Mouse (Mus musculus) 416B (cell line): Measurements from ENCODE around the gene Sirt6.
A peak's percentile ranks its signal among the peaks of the same experiment; 100 is the strongest.
"Not testable (repeated sequence)": the region's sequence is repeated elsewhere in the genome, so short reads cannot be mapped to it uniquely, and the experiment has no call there.

Experiments
- DNase-seq: peaks from one replicate; pipeline ENCODE4 v3.0.0; 2011; ENCODE audit warnings: low read depth

Gene Sirt6

DNA sequence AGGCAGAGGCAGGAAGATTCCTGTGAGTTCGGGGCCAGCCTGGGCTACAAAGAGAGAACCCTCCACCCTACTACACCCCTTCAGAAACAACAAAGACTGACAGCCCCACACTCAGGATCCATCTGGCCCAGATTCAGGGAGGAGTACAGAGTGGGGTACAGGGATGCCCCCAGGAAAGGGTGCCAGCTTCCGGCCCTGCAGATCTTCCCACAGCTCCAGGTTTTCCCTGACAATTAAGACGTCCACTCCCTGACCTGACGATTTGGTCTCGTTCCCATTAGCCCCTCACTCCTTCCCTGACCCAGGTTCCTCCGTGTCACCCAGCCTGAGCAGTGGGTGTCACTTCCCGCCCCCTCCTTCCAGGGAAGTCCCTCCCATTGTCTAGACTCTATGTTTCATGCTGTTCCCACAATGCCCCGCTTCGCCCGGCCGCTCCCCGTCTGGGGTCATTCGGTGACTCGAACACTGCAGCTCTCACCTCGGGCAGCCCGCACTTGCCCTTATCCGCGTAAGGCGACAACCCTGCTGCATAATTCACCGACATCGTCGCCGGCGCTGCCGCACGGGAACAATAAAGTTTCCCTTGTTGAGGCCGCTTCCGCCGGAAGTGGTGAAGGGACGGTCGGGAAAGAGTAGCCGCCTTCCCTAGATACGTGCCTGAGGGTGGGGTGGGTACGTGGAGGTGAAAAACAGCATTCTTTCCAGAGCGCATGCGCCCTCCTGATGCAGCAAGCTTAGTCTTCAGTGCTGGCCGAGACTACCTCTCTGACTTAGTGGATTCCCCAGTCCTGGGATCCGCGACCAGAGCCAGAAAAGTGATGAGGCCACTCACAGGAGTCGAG is at the start of gene Sirt6:
TSS of gene Sirt6 (minus strand) at position 804 of the 842 bp plus-strand sequence.
- peak; percentile 98 for DNase-seq

DNA sequence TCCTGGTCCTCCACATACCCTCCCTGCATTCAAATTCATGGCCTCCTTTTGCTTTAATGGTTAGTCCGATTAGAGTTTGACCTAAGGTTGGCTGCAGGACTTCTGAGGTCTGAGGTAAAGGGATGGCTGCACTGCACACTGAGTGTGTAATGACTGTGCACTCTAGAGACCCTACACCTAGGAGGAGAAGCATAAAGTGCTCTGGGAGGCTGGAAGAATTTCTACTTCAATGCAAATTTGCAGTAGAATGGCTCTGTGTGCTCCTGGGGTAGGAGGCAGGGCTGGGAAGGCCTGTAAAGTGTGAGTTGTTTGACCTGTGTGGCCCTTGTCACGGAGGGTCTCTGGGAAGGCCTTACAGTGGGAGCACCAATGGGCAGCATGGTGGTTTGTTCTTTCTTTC is 28.6 kb upstream of the Sirt6 start:
- DNase-seq = no peak

DNA sequence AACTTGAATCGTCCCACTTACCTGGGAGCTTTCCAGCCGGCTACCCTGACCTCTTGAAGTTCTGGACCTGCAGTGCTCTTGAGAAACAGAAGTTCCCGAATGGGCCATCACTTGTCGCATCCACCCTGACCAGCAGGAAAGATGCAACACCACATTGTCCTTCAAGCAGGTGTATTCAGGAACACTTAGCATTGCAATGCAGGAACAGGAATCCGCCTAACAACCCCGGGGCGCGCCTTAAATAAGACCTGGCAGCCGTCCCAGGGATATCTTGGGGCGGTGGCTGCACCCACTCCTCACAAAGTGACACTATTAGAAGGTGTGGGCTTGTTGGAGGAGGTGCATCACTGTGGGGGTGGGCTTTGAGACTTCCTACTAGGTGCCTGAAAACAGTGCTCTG is 27.6 kb upstream of the Sirt6 start:
- no peak for DNase-seq

DNA sequence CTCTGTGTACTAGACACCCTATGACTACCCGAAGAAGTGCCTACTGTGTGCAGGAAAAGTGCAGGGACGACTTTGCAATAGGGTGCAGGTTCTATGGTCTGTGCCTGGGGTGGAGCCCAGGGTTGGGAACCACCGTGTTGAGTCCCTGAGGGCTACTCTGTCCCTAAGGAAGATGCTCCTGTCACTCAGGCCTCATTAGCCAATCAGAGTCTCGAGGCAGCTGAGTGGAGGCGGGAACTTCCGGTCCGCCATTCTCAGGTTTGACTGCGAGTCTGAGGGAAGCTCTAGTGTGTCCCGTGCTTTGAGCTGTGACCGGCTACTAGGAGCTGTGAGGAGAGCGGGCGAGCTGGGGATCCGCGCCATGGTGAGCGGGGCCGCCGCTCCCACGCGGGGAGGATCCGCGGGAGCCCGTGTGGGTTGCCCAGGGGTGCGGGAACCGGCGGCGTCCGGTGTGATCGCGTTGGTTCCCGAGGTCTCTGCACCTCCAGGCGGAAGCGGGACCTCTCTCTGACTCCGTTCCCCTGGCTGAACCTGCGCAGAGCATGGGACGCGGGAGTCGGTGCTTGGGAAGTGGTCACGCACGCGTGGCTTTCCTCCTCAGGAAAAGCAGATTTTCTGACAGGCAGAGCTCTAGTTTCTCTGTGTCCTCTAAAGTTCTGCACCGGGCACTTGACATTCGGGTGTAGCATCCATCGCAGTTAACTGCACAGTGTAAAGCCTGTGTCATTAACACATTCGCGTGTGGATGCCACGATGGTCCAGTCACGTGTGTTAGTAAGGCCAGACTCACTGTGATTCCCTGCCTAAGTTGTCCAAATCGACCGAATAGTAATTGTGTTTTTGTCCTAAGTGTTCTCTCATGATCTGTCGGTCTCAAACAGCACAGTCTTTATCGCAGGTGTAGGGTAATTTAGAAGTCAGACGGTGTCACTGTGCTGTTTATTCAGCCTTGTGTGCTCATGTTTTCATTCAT is 21.5 kb upstream of the Sirt6 start, which contains the start of gene Gm10778:
TSS of gene Gm10778 (plus strand) at position 257 of the 973 bp plus-strand sequence.
- peak; percentile 92 for DNase-seq

DNA sequence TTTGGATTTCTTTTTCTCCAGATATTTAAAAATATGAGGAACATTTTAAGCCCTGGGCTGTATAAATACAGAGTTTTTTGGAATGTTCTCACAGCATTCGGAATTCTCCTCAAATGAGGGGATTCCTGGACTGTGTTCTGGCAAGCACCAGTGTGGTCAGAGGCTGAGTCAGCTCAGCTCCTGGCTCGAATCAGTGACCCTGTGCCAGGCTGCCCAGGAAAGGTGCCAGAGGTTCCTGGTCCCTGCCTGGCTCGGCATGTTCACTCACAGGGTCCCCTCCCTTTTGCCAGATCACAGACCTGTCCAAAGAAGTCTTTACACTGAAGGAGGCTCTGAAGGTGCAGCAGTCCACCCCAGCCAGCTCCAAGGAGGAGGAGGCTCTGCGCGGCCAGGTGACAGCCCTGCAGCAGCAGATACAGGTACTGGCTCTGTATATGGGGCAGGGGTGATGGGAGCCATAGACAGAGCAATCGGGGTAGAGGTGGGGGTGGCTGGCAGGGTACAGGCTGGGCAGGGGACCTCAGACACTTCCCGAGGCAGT is 18.5 kb upstream of the Sirt6 start:
- no peak for DNase-seq

DNA sequence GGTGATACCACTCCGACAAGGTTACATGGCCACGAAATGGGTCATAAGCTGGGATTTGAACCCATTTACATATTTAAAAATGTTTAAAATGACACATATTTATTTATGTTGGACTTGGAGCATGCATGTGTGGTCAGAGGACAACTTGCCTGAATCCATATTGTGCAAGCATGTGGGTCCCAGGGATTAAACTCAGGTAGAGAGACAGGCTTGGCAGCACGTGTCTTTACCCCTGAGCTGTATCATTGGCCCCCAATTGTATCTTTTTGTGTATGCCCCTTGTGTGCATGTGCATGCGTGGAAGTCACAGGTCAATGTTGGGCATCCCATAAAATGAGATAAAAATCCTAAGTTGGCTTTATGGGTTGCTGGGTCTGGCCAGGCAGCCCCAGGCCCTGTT is 17.8 kb upstream of the Sirt6 start:
- no peak for DNase-seq

DNA sequence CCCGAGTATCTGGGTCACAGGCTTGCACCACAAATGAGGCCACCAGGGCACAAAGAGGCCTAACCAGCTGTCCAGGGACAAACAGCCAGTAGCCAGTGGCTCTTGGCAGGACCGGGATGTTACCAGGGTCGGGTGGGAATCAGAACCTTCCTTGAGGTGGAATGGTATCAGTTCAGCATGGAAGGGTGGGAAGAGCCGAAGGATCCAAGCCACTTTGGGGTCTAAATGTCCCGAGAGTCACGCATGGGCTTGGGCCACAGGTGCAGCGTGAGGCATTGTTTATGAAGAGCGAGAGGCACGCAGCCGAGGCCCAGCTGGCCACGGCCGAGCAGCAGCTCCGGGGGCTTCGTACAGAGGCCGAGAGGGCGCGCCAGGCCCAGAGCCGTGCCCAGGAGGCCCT is 17.1 kb upstream of the Sirt6 start:
- no peak for DNase-seq

DNA sequence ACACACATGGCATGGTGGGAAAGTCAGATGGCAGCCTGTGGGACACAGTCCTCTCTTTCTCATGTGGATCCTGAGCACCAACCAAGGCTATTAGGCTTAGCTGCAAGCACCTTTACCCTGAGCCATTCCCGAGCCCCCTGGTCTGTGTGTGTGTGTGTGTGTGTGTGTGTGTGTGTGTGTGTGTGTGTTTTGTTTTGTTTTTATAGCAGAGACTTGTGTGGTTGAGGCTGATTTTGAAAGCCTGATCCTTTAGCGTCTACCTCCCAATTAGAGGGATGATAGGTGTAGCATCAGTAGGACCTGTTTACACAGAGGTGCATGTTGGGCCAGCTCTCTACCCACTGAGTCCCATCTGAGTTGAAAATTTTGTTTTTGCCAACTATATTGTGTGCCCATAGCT is 16.6 kb upstream of the Sirt6 start:
- DNase-seq = no peak

DNA sequence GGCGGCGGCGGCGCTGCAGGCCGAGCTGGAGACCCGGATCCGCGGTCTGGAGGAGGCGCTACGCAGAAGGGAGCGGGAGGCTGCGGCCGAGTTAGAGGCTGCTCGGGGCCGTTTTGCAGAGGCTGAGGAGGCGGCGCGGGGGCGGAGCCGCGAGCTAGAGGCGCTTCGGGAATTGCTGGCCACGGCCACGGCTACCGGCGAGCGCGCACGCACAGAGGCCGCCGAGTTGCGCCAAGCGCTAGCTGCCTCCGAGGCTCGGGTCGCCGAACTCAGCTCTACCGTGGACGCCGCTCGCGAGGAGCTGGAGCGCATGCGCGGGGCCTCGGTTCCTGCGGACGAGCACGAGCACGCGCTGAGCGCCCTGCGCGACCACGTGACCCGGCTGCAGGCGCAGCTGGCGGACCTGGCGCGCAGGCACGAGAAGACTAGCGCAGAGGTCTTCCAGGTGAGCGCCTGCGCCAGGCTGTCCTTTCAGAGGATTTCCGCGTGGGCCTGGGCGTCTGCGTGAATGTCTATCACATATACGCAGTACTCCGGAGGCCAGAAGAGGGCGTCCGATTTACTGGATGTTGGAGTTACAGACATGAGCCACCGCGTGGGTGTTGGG is 16.0 kb upstream of the Sirt6 start:
- peak; percentile 97 for DNase-seq

DNA sequence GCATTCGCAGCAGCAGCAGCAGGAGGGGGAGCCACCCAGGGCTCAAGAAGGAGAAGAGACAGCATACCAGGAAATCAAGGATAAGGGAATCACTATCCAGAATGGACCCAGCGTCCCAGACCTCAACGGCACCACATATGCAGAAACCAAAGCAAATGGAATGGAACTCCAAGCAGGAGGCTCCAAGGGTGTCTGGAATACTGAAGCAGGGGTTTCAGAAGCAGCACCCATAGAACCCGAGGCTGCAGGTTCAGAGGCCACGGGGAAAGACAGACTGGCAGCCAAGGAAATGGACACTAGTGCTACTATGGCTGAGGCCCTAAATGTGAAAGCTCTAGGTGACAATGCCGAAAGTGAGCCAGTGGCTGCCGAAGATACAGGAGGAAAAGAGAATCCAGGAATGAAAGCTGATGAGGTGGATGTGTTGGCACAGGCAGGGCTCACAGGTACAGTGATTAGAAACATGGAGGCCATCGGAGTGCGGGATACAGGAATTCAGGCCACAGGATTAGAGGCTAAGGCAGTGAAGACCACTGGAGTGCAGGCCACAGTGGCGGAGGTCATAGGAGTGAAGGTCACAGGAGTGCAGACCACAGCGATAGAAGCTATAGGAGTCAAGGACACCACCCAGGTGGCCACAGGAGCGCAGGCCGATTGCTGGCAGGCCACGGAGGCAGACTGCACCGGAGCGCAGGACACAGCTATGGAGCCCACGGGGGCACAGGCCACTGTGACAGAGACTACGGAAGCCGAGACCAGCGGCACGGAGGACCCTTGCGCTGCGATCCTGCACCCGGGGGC is 15.3 kb upstream of the Sirt6 start:
- DNase-seq = no peak

DNA sequence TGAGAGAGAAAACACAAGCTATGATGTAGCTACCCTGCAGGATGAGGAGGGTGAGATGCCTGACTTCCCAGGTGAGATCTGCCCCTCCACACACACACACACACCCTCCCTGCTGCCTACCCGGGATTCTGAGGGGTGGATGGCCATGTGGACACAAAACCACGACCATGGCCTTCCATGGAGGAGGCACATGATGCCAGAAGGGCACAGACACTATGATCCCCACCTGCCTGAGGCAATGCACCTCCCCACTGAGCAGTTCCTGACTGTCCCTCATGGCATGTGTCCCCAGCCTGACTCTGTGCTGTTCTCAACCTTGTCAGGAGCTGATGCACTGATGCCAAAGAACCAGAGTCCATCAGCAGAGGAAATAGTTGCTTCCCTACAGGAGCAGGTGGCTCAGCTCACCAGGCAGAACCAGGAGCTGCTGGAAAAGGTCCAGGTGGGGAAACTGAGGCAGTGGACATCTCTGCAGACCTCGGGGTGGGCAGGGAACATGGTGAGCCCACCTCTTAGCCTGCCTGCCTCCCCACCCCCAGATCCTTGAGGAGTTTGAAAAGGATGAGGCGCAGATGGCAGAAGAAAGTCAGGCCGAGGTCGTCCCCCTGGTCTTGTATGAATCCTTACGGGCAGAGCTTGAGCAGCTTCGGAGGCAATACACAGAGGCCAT is 14.5 kb upstream of the Sirt6 start:
- DNase-seq = no peak

DNA sequence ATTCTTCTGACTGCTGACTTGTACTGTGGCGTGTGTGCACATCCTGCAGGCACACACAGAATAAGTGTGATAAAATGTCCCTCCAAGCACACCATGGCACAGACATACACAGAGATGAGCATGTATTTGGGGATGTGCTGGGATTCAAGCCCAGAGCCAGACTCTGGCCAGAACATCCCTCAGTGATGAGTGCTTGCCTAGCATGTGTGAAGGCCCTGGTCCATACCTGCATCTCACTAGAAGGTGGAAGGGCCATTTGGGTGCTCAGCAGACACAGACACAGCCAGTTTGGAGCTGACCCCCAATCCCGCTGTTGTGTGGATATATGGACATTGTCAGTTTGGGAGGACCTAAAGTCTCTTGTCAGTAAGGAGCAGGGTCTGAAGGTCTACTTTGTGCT is 14.0 kb upstream of the Sirt6 start:
- no peak for DNase-seq

DNA sequence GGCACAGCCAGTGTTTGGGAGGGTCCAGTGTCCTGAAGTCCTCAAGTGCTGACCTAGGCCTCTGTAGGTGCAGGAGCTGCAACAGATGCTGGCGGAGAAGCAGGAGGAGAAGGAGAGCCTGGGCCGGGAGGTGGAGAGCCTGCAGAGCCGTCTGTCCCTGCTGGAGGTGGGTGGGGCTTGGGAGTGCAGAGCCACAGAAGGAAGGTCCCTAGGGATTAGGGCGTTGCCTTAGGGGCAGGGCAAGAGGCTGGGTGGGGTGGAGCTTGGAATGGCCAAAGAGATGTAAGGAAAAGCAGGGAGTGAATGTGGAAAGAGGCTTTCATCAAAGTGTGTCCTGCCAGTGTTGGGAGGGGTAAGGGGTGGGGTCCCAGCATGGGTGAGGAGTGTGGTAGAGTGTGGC is 13.2 kb upstream of the Sirt6 start:
- not testable (repeated sequence) for DNase-seq

DNA sequence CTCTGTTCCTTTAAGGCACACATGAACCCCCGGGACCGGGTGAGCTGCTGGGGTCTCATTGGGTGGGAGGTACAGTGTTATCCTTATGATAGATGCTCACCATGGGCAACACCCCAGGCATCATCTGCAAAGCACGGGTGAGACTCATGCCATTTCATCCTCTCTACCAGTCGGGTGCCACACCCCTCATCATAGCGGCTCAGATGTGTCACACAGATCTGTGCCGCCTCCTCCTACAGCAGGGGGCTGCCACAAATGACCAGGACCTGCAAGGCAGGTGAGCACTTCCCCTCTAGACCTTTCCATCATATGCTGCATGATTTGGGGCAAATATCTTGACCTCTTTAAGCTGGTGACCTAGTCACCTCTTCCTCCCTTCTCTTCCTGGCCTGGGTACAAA is 10.5 kb upstream of the Sirt6 start:
- no peak for DNase-seq

DNA sequence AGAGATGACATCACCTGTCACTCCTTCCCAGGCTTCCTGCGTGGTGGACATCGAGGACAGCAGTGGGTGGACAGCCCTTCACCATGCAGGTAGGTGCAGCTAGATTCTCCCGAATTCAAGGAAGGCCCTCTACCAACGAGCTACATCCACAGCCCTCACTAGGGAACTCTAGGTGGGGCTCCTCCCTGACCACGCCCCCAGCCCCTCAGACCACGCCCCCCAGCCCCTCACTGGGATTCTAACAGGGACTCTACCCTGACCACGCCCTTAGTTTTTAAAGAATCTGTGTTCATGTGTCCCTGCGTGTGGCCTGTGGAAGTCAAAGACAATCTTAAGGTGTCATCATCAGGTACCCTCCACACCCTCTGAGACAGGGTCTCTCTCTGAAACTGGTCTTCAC is 8.7 kb upstream of the Sirt6 start:
- no peak for DNase-seq

DNA sequence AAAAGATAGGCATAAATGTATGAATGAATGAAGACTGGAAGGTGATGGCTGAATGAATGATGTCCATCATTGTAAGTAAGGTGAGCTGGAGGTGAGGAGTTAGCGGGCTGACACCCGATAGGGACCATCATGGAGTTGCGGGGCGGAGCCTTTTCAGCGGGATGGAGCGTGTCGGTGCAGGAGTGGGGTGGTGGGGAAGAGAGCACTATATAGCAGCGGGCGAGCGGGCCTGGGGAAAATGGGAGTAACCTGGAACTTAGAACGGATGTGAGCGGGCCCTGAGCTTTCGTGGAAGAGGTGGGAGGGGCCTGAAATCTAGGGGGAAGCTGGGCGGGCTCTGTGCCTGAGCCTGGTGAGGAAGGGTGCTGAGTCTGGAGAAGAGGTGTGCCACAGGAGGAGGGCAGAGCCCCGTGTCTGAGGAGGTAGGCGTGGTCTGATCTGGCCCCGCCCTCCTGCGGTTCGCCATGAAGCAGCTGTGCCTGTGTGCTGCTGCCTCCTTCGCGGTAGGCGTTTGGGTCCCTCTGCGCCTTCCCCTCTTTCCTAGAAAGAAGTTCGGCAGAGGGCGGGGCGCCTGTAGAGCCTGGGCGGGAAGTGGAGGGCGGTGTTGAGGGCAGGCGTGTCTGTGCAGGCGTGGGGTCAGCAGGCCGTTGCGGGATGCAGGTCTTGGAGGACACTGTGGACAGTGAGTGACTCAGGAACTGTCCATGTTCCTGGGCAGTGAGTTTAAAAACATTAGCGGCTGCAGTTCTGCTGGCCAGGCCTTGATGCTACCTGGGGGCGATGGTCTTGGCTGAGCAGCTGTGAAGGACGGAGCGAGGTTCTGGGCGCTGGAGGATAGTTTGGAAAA is 5.9 kb upstream of the Sirt6 start:
- DNase-seq = peak; percentile 93

DNA sequence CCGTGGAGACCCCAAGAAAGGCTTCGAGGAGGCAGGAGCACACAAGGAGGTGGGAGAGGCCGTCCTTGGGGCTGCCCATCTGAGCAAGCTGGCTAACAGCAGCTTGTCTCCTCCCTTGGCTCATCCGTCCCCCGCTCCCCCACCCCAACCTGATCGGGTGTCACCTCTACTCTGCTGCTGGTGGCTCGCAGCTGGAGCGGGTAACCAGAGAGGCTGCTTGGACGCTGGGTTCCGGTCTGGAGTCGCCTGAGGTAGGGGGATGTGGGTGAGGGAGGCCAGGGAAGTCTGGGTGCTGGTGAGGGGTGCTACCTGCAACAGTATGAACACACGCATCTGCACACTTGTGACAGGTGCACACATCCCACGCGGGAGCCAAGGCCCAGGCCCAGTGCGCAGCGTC is 793 bp upstream of the Sirt6 start, which contains the start of gene Ankrd24:
TSS of gene Ankrd24 (plus strand) at position 151 of the 400 bp plus-strand sequence.
- no peak for DNase-seq

DNA sequence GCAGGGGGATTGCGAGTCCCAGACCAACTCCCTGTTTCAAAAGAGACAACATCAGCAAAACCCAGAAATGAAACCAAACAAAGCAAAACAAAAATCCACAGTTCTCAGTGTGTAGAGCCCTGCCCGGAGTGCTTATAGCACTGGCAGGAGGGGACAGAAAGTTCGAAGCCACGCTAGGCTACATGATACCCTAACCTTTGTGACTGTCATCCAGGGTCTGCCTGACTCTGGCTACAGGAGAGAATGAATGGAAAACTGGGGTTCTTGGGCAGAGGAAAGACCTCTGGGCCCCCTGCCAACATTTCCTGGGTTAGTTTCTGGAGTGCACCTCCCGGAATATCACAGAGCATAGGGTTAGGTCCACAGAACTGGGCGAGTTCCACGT is 231 bp upstream of the Sirt6 start:
- DNase-seq = no peak

DNA sequence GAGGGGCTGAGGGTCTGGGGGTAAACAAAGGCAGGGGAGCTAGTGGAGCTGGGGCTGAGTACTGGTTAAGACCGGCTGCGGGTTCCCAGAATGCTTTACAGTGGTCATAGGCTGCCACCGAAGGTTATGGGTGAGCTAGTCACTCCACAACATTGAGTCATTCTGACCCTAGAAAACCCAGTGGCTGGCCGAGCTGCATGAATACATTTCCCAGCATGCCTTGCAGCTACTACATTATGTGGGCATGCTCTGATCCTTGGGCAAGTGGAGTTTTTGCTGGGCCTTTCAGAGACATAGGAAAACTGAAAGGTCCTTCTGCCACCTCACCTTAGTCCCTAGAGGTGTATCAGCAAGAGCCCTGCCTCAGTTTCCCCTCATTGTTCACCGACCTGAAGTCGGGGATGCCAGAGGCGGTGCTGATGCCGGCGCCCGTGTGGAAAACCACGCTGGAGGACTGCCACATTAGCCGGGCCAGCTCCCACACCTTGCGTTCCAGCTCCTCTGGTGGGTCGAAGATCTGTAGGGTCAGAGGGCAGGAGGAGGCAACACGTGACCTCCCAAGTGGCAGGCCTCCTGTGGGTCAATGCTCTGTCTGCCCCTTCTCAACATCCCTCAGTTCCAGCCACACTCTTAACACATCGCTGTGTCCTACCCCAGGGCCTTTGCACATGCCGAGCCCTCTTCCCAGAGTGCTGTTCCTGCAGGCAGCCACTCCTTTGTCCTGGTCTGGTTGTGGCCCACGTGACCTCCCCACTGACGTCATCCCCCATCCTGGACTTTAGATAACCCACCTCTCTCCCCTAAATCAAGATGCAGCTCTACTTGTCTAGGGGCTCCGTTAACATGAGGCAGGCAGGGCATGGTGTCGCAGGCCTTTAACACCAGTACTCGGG is 1.2 kb downstream of the Sirt6 start:
- peak; percentile 77 for DNase-seq
